Mouse (Mus musculus) lung, embryonic 15.5 days (tissue): ENCODE measurements around the gene Olfr1417. TPM values are rescaled to one million over a fixed set of nuclear protein-coding genes. Genes with fewer than 3 reads are reported as not detected.

Experiments
- ATAC-seq: fragments of 200-750 bp; cut with Nextera tagmentation; 2 replicates; pipeline ENCODE4 v1.8.0; 2017; ENCODE audit warnings: moderate number of reproducible peaks, borderline replicate concordance; ENCODE audit not compliant: low FRiP score, low TSS enrichment; ENCODE audit errors: extremely low read depth
- H3K27ac ChIP-seq: fragments of 300-500 bp; sonication (generic); 2 replicates; pipeline ENCODE4 v1.5.1; 2015; ENCODE audit warnings: moderate library complexity, mild to moderate bottlenecking, inconsistent platforms
- H3K27me3 ChIP-seq: fragments of 300-500 bp; sonication (generic); 2 replicates; pipeline ENCODE4 v1.6.1; 2015; ENCODE audit warnings: inconsistent platforms
- H3K36me3 ChIP-seq: fragments of 300-500 bp; sonication (generic); 2 replicates; pipeline ENCODE4 v1.6.1; 2015; ENCODE audit warnings: inconsistent platforms
- H3K4me1 ChIP-seq: fragments of 300-500 bp; sonication (generic); 2 replicates; pipeline ENCODE4 v1.6.1; 2015; ENCODE audit warnings: inconsistent platforms
- H3K4me2 ChIP-seq: fragments of 300-500 bp; sonication (generic); 2 replicates; pipeline ENCODE4 v1.6.1; 2015; ENCODE audit warnings: inconsistent platforms, mild to moderate bottlenecking, moderate library complexity
- H3K4me3 ChIP-seq: fragments of 300-500 bp; sonication (generic); 2 replicates; pipeline ENCODE4 v1.5.1; 2015; ENCODE audit warnings: mild to moderate bottlenecking, inconsistent platforms
- H3K9ac ChIP-seq: fragments of 300-500 bp; sonication (generic); 2 replicates; pipeline ENCODE4 v1.6.1; 2015; ENCODE audit warnings: inconsistent platforms
- H3K9me3 ChIP-seq: fragments of 300-500 bp; sonication (generic); 2 replicates; pipeline ENCODE4 v1.6.1; 2016; ENCODE audit warnings: inconsistent platforms
- WGBS: fragments of 180-500 bp; shearing (Covaris S2); methylation state at CpG from one replicate; pipeline ENCODE4 v1.1.7; 2015; 5-methylcytosine and 5-hydroxymethylcytosine counted together
- polyA plus RNA-seq: library from polyadenylated mRNA; unstranded; fragments of >200 nt; fragmentation: Nextera tagmentation; extraction: Ambion mirVana; gene quantifications from 2 replicates; pipeline ENCODE4 v1.2.1, GENCODE M21; 2015

Gene Olfr1417
- polyA plus RNA-seq, 1 experiment from 2014 or later = not detected

GRCm38 (mm10) chr19:11819800-11820199, 19.2 kb downstream of the Olfr1417 start:
- Histone ChIP-seq H3K36me3 (no peaks in the 10 kb centered on the region), H3K9ac (no peak overlapping the region), H3K9me3 (no peaks in the 10 kb centered on the region), H3K4me1 (peaks cover 16% of the 10 kb centered on the region), H3K4me3 (peak overlapping the region; percentile 76), H3K27ac (no peak overlapping the region), H3K4me2 (peak overlapping the region; percentile 93), H3K27me3 (peaks cover 8% of the 10 kb centered on the region; the same call in 1 of the 2 replicates)
- ATAC-seq = peak; percentile 71; the same call in 1 of the 2 replicates
- under 1% methylated on average over 15 of the region's 15 CpGs for WGBS

GRCm38 (mm10) chr19:11819143-11819700, 19.8 kb downstream of the Olfr1417 start, which contains the start of gene Stx3:
TSS of gene Stx3 (minus strand) at chr19:11819403.
- Histone ChIP-seq H3K9me3 (no peaks in the 10 kb centered on the region), H3K4me3 (peak within 1 kb of the TSS; percentile 76), H3K4me2 (peak within 1 kb of the TSS; percentile 93), H3K27ac (peak within 1 kb of the TSS; percentile 70), H3K36me3 (no peaks in the 10 kb centered on the region), H3K4me1 (peaks cover 16% of the 10 kb centered on the region), H3K9ac (peak within 1 kb of the TSS; percentile 77), H3K27me3 (peaks cover 8% of the 10 kb centered on the region; the same call in 1 of the 2 replicates)
- ATAC-seq = no peak
- WGBS = under 1% methylated on average over 20 of the region's 20 CpGs

- peak overlapping the region; percentile 93 for H3K4me2 ChIP-seq
- peaks cover 16% of the 10 kb centered on the region for H3K4me1 ChIP-seq
- no peaks in the 10 kb centered on the region for H3K9me3 ChIP-seq
- H3K9ac ChIP-seq = peak overlapping the region; percentile 77
- peak; percentile 90 for ATAC-seq
- H3K27ac ChIP-seq = peak overlapping the region; percentile 70
- H3K36me3 ChIP-seq = no peaks in the 10 kb centered on the region
- peaks cover 8% of the 10 kb centered on the region; the same call in 1 of the 2 replicates for H3K27me3 ChIP-seq
- WGBS = under 1% methylated on average over 71 of the region's 83 CpGs
- H3K4me3 ChIP-seq = peak overlapping the region; percentile 76
These were observed 20.5 kb downstream of the Olfr1417 start for GRCm38 (mm10) chr19:11818199-11819142.

GRCm38 (mm10) chr19:11817586-11817985, 21.4 kb downstream of the Olfr1417 start:
- WGBS = 12% methylated on average over 5 of the region's 5 CpGs
- Histone ChIP-seq H3K4me2 (peak overlapping the region; percentile 93), H3K36me3 (no peaks in the 10 kb centered on the region), H3K4me1 (peaks cover 16% of the 10 kb centered on the region), H3K27ac (no peak overlapping the region), H3K27me3 (peaks cover 8% of the 10 kb centered on the region; the same call in 1 of the 2 replicates), H3K9me3 (no peaks in the 10 kb centered on the region), H3K9ac (peak overlapping the region; percentile 77; the same call in 1 of the 2 replicates), H3K4me3 (peak overlapping the region; percentile 76)
- ATAC-seq = no peak

- Histone ChIP-seq H3K36me3 (no peaks in the 10 kb centered on the region), H3K4me2 (no peak overlapping the region), H3K9me3 (no peaks in the 10 kb centered on the region), H3K4me3 (no peak overlapping the region), H3K27ac (no peak overlapping the region), H3K4me1 (peaks cover 21% of the 10 kb centered on the region), H3K27me3 (peaks cover 8% of the 10 kb centered on the region; the same call in 1 of the 2 replicates), H3K9ac (no peak overlapping the region)
- ATAC-seq = no peak
- WGBS = 45% methylated on average over 6 of the region's 6 CpGs
These were observed 22.3 kb downstream of the Olfr1417 start for GRCm38 (mm10) chr19:11816706-11817105.

- H3K4me1 ChIP-seq = peaks cover 21% of the 10 kb centered on the region
- 74% methylated on average over 6 of the region's 6 CpGs for WGBS
- H3K4me2 ChIP-seq = no peak overlapping the region
- H3K27ac ChIP-seq = 0 out of 2 replicates have a peak overlapping the region, but pooled peaks have one; percentile 37
- no peaks in the 10 kb centered on the region for H3K9me3 ChIP-seq
- H3K36me3 ChIP-seq = no peaks in the 10 kb centered on the region
- no peak overlapping the region for H3K9ac ChIP-seq
- no peak overlapping the region for H3K4me3 ChIP-seq
- ATAC-seq = no peak
- peaks cover 8% of the 10 kb centered on the region; the same call in 1 of the 2 replicates for H3K27me3 ChIP-seq
These were observed 24.2 kb downstream of the Olfr1417 start for GRCm38 (mm10) chr19:11814742-11815333.

GRCm38 (mm10) chr19:11813649-11814048, 25.4 kb downstream of the Olfr1417 start:
- Histone ChIP-seq H3K4me3 (no peak overlapping the region), H3K9me3 (no peaks in the 10 kb centered on the region), H3K4me1 (peaks cover 15% of the 10 kb centered on the region), H3K27ac (peak overlapping the region; percentile 37), H3K27me3 (peaks cover 8% of the 10 kb centered on the region; the same call in 1 of the 2 replicates), H3K4me2 (no peak overlapping the region), H3K9ac (no peak overlapping the region), H3K36me3 (no peaks in the 10 kb centered on the region)
- WGBS = 19% methylated on average over 8 of the region's 8 CpGs
- no peak for ATAC-seq

GRCm38 (mm10) chr19:11813136-11813535, 25.9 kb downstream of the Olfr1417 start:
- peaks cover 11% of the 10 kb centered on the region for H3K4me1 ChIP-seq
- no peak overlapping the region for H3K4me3 ChIP-seq

GRCm38 (mm10) chr19:11811688-11812365, 27.2 kb downstream of the Olfr1417 start:
- Histone ChIP-seq H3K36me3 (no peaks in the 10 kb centered on the region), H3K4me3 (no peak overlapping the region), H3K27me3 (0 out of 2 replicates have a peak, but pooled peaks cover under 1% of the 10 kb centered on the region), H3K9ac (no peak overlapping the region), H3K4me2 (no peak overlapping the region), H3K4me1 (0 out of 2 replicates have a peak, but pooled peaks cover 5% of the 10 kb centered on the region), H3K27ac (no peak overlapping the region; the same call in 1 of the 2 replicates), H3K9me3 (no peaks in the 10 kb centered on the region)
- WGBS = 45% methylated on average over 5 of the region's 5 CpGs
- ATAC-seq = no peak

More at GRCm38 (mm10) chr19:11813136-11813535, 25.9 kb downstream of the Olfr1417 start:
- 0 out of 2 replicates have a peak, but pooled peaks cover 4% of the 10 kb centered on the region for H3K27me3 ChIP-seq
- H3K9me3 ChIP-seq = no peaks in the 10 kb centered on the region
- no peak for ATAC-seq
- H3K9ac ChIP-seq = no peak overlapping the region
- no peak overlapping the region for H3K4me2 ChIP-seq
- H3K36me3 ChIP-seq = no peaks in the 10 kb centered on the region
- no peak overlapping the region for H3K27ac ChIP-seq
- 59% methylated on average over 4 of the region's 4 CpGs for WGBS

GRCm38 (mm10) chr19:11810856-11811255, 28.2 kb downstream of the Olfr1417 start:
- WGBS = 52% methylated on average over 1 of the region's 1 CpGs

More at GRCm38 (mm10) chr19:11810856-11811255, 28.2 kb downstream of the Olfr1417 start:
- Histone ChIP-seq H3K9me3 (no peaks in the 10 kb centered on the region), H3K9ac (no peak overlapping the region), H3K4me2 (no peak overlapping the region), H3K27me3 (no peaks in the 10 kb centered on the region), H3K27ac (no peak overlapping the region), H3K36me3 (no peaks in the 10 kb centered on the region), H3K4me1 (0 out of 2 replicates have a peak, but pooled peaks cover 5% of the 10 kb centered on the region), H3K4me3 (no peak overlapping the region)
- ATAC-seq = no peak
